Mouse (Mus musculus): ENCODE measurements around the gene Itpa.

- TF ChIP-seq CTCF (IDR thresholded peaks at IDR 0.05; ENCODE audit: low read depth, low read length) (peak; percentile 23; the same call in 1 of the 2 replicates), POLR2A (IDR thresholded peaks at IDR 0.05; ENCODE audit: extremely low read depth, insufficient read depth, low read length) (peak; percentile 79; the same call in 1 of the 2 replicates)
These were observed 3.2 kb upstream of the Itpa start, which contains the start of gene Ddrgk1 for GRCm38 (mm10) chr2:130664102-130664701.
